Mouse (Mus musculus) heart, adult 2 months (tissue): Measurements from ENCODE around the gene Kpna2.

Experiments used
- EP300 ChIP-seq: fragments of 200-500 bp; IDR thresholded peaks from 2 replicates; pipeline ENCODE4 v1.6.1; 2011; ENCODE audit warnings: low read depth, low read length, control low read depth; ENCODE audit not compliant: insufficient read depth
- POLR2A ChIP-seq: fragments of 200-500 bp; IDR thresholded peaks from 2 replicates; pipeline ENCODE4 v1.6.1; 2011; ENCODE audit warnings: mild to moderate bottlenecking, low read depth, low read length, control low read depth; ENCODE audit not compliant: insufficient read depth

DNA sequence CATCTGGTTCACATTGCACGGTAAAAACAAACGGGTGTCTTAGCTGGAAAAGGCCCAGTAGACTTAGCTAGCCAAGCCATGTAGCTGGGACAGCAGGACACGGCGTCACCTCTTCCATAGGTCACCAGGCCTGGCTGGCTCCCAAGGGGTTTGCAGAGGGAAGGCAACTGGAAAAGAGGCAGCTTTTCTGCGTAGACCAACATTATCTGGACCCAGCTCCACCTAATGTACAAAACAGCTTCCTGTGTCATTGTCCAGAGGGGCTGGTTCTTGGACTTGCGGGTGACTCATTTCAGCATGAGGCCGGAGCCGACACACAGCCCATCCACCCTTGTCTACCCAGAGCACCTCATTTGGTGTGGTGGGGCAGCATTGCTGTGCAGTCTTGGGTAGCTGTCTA, 23.1 kb downstream of the Kpna2 start:
- TF ChIP-seq POLR2A (no peak), EP300 (peak; percentile 67)
